Comparison of ENCODE assay signal across 9 mouse cellular contexts in the genomic region with DNA sequence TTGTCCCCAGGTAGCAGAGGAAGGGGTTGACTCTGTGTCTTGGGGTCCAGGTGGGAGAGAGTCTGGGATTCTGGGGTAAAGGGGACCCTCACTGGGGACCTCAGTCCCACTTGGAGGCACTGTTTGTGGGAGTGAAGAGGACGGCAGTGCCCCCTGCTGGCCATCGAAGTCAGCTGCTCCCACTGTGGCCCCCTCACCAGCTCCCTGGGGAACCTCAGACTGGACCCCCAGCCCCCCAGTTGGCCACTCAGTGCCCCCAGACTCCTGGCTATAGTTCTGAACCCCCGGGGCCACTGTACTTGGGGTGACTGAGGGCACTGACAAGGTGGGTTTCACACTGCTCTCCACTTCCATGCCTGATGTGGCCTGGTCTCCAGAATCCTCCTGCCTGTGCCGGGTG. TPM values are rescaled to one million over a fixed set of nuclear protein-coding genes. Genes with fewer than 3 reads are reported as not detected.
DNase-seq lines count a peak whose midpoint lies in the region; ATAC-seq and TF ChIP-seq lines count a peak whose summit lies in the region.
"Had no signal": no experiment of that assay in that cellular context is flagged by ENCODE, and none has a peak within 500 bp of the region (broad histone marks: within the 10 kb centered on the region; RNA-seq: fewer than 3 reads in every experiment).

No protein-coding gene starts in this region.

- no peak overlapping the region for H3K4me3 ChIP-seq in lung, postnatal 0 days (ENCODE audit: low read depth, low read length)
- H3K4me3 ChIP-seq in cortical plate, adult 2 months (ENCODE audit: insufficient read depth, low read length) = no peak overlapping the region

- H3K36me3 ChIP-seq in lung, postnatal 0 days (ENCODE audit: insufficient read depth, low read length) = no peaks in the 10 kb centered on the region

- WGBS in lung, postnatal 0 days = 43% methylated on average over 4 of the region's 4 CpGs

- no peak for TF ChIP-seq EP300 in lung, postnatal 0 days (IDR thresholded peaks at IDR 0.05)

- intact Hi-C loops in left cerebral cortex, postnatal 14 days (cut with DNase I) = no loop called here

- TF ChIP-seq CTCF in lung, postnatal 0 days (IDR thresholded peaks at IDR 0.05) = peak; percentile 67
- 0 out of 2 replicates have a peak, but pooled peaks have one; percentile 22 for TF ChIP-seq CTCF in cortical plate, adult 2 months (IDR thresholded peaks at IDR 0.05; ENCODE audit: extremely low read depth, insufficient read depth, low read length)

- DNase-seq in cerebellum, adult 11-12 months = peak; percentile 47
- no peak for DNase-seq in cerebellum, postnatal 36 days
- DNase-seq in lung, postnatal 0 days (ENCODE audit: low spot score) = no peak
- DNase-seq in lung, postnatal 25 days (ENCODE audit: low spot score) = no peak
- no peak for DNase-seq in left cerebral cortex, postnatal 14 days (ENCODE audit: low spot score in 2 of 2)
- no peak for DNase-seq in layer of hippocampus, postnatal 25 days (ENCODE audit: extremely low spot score in 1 of 2, low spot score in 1 of 2)

- H3K27me3 ChIP-seq in lung, postnatal 0 days (replicated peaks; ENCODE audit: insufficient read depth, low read length) = no peaks in the 10 kb centered on the region
- H3K27me3 ChIP-seq: Patski had no signal

- TF ChIP-seq POLR2A in cortical plate, adult 2 months (IDR thresholded peaks at IDR 0.05; ENCODE audit: extremely low read depth, insufficient read depth, low read length) = no peak

- H3K9ac ChIP-seq in lung, postnatal 0 days (replicated peaks; ENCODE audit: low read depth) = no peak overlapping the region

- H3K27ac ChIP-seq in lung, postnatal 0 days (ENCODE audit: low read length) = no peak overlapping the region
- H3K27ac ChIP-seq in cortical plate, adult 2 months (ENCODE audit: insufficient read depth, low read length) = no peak overlapping the region

- H3K4me2 ChIP-seq in lung, postnatal 0 days (replicated peaks; ENCODE audit: low read depth, low read length) = no peak overlapping the region

- H3K4me1 ChIP-seq in lung, postnatal 0 days (ENCODE audit: insufficient read depth, low read depth, low read length) = no peaks in the 10 kb centered on the region
- H3K4me1 ChIP-seq in cortical plate, adult 2 months (ENCODE audit: control insufficient read depth, insufficient read depth, low read length) = no peaks in the 10 kb centered on the region

- no peaks in the 10 kb centered on the region for H3K9me3 ChIP-seq in lung, postnatal 0 days (ENCODE audit: low read length)

- 0 out of 2 replicates have a peak, but pooled peaks have one; percentile 24 for ATAC-seq in lung, postnatal 0 days
- peak; percentile 58; the same call in 1 of the 2 replicates for ATAC-seq in megakaryocyte-erythroid progenitor cell, adult 5-6 weeks (replicated peaks; ENCODE audit: low FRiP score, low TSS enrichment, poor library complexity, severe bottlenecking)
- ATAC-seq: Patski had no signal

RNA-seq across cellular contexts. Expression of a gene that starts 7.5 kb away (rescaled TPM):
- 59.5 and 70.3 TPM in 2 replicates for polyA plus RNA-seq in lung, postnatal 0 days (2015; fragmentation: Nextera tagmentation; extraction: Ambion mirVana)
- 88.0 and 90.6 TPM in 2 replicates for polyA plus RNA-seq in cortical plate, adult 2 months (2012; rRNA removed)
- 16.9 and 47.2 TPM in 2 replicates for total RNA-seq in megakaryocyte-erythroid progenitor cell, adult 5-6 weeks (2014; fragmentation: Nextera tagmentation)
- total RNA-seq in megakaryocyte-erythroid progenitor cell, adult 5-6 weeks (2017) = 30.6 and 44.0 TPM in 2 replicates
- 10 to 100 TPM; 32.6 to 34.6 TPM for total RNA-seq in left cerebral cortex, postnatal 14 days (2021)
- 10 to 100 TPM; 32.7 to 34.1 TPM for total RNA-seq in layer of hippocampus, postnatal 25 days (2021)

RNA-seq across cellular contexts. Expression of a gene that starts 25.6 kb away (rescaled TPM):
- 19.1 and 25.2 TPM in 2 replicates for polyA plus RNA-seq in lung, postnatal 0 days (2015; fragmentation: Nextera tagmentation; extraction: Ambion mirVana)
- polyA plus RNA-seq in cortical plate, adult 2 months (2012; rRNA removed) = 381 and 408 TPM in 2 replicates
- 6.6 TPM in 1 of 2 replicates, not detected in the other for total RNA-seq in megakaryocyte-erythroid progenitor cell, adult 5-6 weeks (2014; fragmentation: Nextera tagmentation)
- total RNA-seq in megakaryocyte-erythroid progenitor cell, adult 5-6 weeks (2017) = not detected in 2 replicates
- total RNA-seq in left cerebral cortex, postnatal 14 days (2021) = 100 to 1,000 TPM; 191 to 243 TPM
- total RNA-seq in layer of hippocampus, postnatal 25 days (2021) = 100 to 1,000 TPM; 178 to 179 TPM

RNA-seq across cellular contexts. Expression of a gene that starts 49.3 kb away (rescaled TPM):
- 14.5 and 15.3 TPM in 2 replicates for polyA plus RNA-seq in lung, postnatal 0 days (2015; fragmentation: Nextera tagmentation; extraction: Ambion mirVana)
- polyA plus RNA-seq in cortical plate, adult 2 months (2012; rRNA removed) = 4.4 TPM in 2 replicates
- total RNA-seq in megakaryocyte-erythroid progenitor cell, adult 5-6 weeks (2014; fragmentation: Nextera tagmentation) = 175 and 213 TPM in 2 replicates
- total RNA-seq in megakaryocyte-erythroid progenitor cell, adult 5-6 weeks (2017) = 181 and 236 TPM in 2 replicates
- 1 to 10 TPM; 3.6 to 3.8 TPM for total RNA-seq in left cerebral cortex, postnatal 14 days (2021)
- total RNA-seq in layer of hippocampus, postnatal 25 days (2021) = 1 to 10 TPM; 5.5 to 6.6 TPM

RNA-seq across cellular contexts. Expression of a gene that starts 52.8 kb away (rescaled TPM):
- 72.0 and 78.8 TPM in 2 replicates for polyA plus RNA-seq in lung, postnatal 0 days (2015; fragmentation: Nextera tagmentation; extraction: Ambion mirVana)
- 98.9 and 105 TPM in 2 replicates for polyA plus RNA-seq in cortical plate, adult 2 months (2012; rRNA removed)
- 31.4 and 39.7 TPM in 2 replicates for total RNA-seq in megakaryocyte-erythroid progenitor cell, adult 5-6 weeks (2014; fragmentation: Nextera tagmentation)
- total RNA-seq in megakaryocyte-erythroid progenitor cell, adult 5-6 weeks (2017) = 25.6 and 27.6 TPM in 2 replicates
- total RNA-seq in left cerebral cortex, postnatal 14 days (2021) = 10 to 100 TPM; 39.7 to 45.2 TPM
- total RNA-seq in layer of hippocampus, postnatal 25 days (2021) = 10 to 100 TPM; 35.1 to 45.1 TPM

Comparison
In these comparisons a context has a peak if more than half of its experiments do, and no peak if none do; other contexts are left out.
1. RNA of a gene that starts 25.6 kb away (total RNA-seq): 191 to 243 TPM in left cerebral cortex, postnatal 14 days and 178 to 179 TPM in layer of hippocampus, postnatal 25 days; 6.6 TPM in megakaryocyte-erythroid progenitor cell, adult 5-6 weeks; every median in the first group is over 10 times any median in the second.
2. RNA of a gene that starts 49.3 kb away (total RNA-seq): 175 to 236 TPM in megakaryocyte-erythroid progenitor cell, adult 5-6 weeks; 5.5 to 6.6 TPM in layer of hippocampus, postnatal 25 days and 3.6 to 3.8 TPM in left cerebral cortex, postnatal 14 days; every median in the first group is over 10 times any median in the second.